Mouse (Mus musculus) cerebellum, postnatal 4 days (tissue): ENCODE data around the gene Ddx18.

Experiments used
- DNase-seq, 2 experiments: peaks; one replicate each; pipeline ENCODE4 v3.0.0; 2022; ENCODE audit warnings: low spot score in 2 of 2, mixed read lengths in 1 of 2

The Ddx18 gene

GRCm38 (mm10) chr1:121567521-121568489, at the start of gene Ddx18:
Gene Ddx18 (minus strand): TSS chr1:121567989.
- peak; percentile 97 to 99 for DNase-seq

GRCm38 (mm10) chr1:121608000-121608399, 40.2 kb upstream of the Ddx18 start:
- no peak for DNase-seq

GRCm38 (mm10) chr1:121605118-121605517, 37.3 kb upstream of the Ddx18 start:
- DNase-seq: no peak

- DNase-seq: no peak
These were observed 34.1 kb upstream of the Ddx18 start for GRCm38 (mm10) chr1:121601893-121602292.

- peak in 1 of 2 experiments; percentile 13 for DNase-seq
These were observed 33.3 kb upstream of the Ddx18 start for GRCm38 (mm10) chr1:121601084-121601483.

GRCm38 (mm10) chr1:121598421-121598820, 30.6 kb upstream of the Ddx18 start:
- DNase-seq: no peak

GRCm38 (mm10) chr1:121596951-121597625, 29.3 kb upstream of the Ddx18 start:
- DNase-seq: no peak

- DNase-seq: no peak
These were observed 17.0 kb upstream of the Ddx18 start for GRCm38 (mm10) chr1:121584838-121585237.

GRCm38 (mm10) chr1:121581133-121581855, 13.5 kb upstream of the Ddx18 start:
- DNase-seq: no peak

- no peak for DNase-seq
These were observed 9.7 kb upstream of the Ddx18 start for GRCm38 (mm10) chr1:121577491-121577890.

GRCm38 (mm10) chr1:121570522-121570921, 2.7 kb upstream of the Ddx18 start:
- no peak for DNase-seq

GRCm38 (mm10) chr1:121557861-121558260, 9.9 kb downstream of the Ddx18 start:
- no peak for DNase-seq

- no peak for DNase-seq
These were observed 16.3 kb downstream of the Ddx18 start for GRCm38 (mm10) chr1:121551457-121551835.

GRCm38 (mm10) chr1:121550801-121551456, 16.9 kb downstream of the Ddx18 start:
- DNase-seq: no peak

- peak in 1 of 2 experiments; percentile 6 for DNase-seq
These were observed 18.3 kb downstream of the Ddx18 start for GRCm38 (mm10) chr1:121549456-121549855.

GRCm38 (mm10) chr1:121548667-121549066, 19.1 kb downstream of the Ddx18 start:
- no peak for DNase-seq

GRCm38 (mm10) chr1:121546844-121547243, 20.9 kb downstream of the Ddx18 start:
- DNase-seq: no peak

GRCm38 (mm10) chr1:121540361-121540760, 27.4 kb downstream of the Ddx18 start:
- DNase-seq: no peak

- no peak for DNase-seq
These were observed 36.4 kb downstream of the Ddx18 start for GRCm38 (mm10) chr1:121531439-121531838.

- no peak for DNase-seq
These were observed 38.5 kb downstream of the Ddx18 start for GRCm38 (mm10) chr1:121529286-121529685.

GRCm38 (mm10) chr1:121528399-121528720, 39.4 kb downstream of the Ddx18 start, which contains the start of gene Htr5b:
Gene Htr5b (minus strand): TSS chr1:121528465.
- DNase-seq: peak in 1 of 2 experiments; percentile 23
